Mouse (Mus musculus) kidney, adult 9 months (tissue): Measurements from ENCODE around the gene Maml1.
A peak's percentile ranks its signal among the peaks of the same experiment; 100 is the strongest.

Experiments used
- DNase-seq: peaks from one replicate; pipeline ENCODE4 v3.0.0; 2022

The Maml1 gene

GRCm38 (mm10) chr11:50279005-50279404 is 13.1 kb downstream of the Maml1 start:
- no peak for DNase-seq

GRCm38 (mm10) chr11:50277706-50278105 is 14.4 kb downstream of the Maml1 start:
- no peak for DNase-seq

GRCm38 (mm10) chr11:50277025-50277424 is 15.1 kb downstream of the Maml1 start:
- DNase-seq, result no peak

- no peak for DNase-seq
These were observed 16.5 kb downstream of the Maml1 start for GRCm38 (mm10) chr11:50275568-50276151.

GRCm38 (mm10) chr11:50275077-50275476 is 17.0 kb downstream of the Maml1 start:
- no peak for DNase-seq

GRCm38 (mm10) chr11:50272819-50273218 is 19.3 kb downstream of the Maml1 start:
- DNase-seq, result no peak

GRCm38 (mm10) chr11:50269885-50270284 is 22.2 kb downstream of the Maml1 start:
- DNase-seq, result no peak

- DNase-seq, result peak; percentile 50
These were observed 22.9 kb downstream of the Maml1 start for GRCm38 (mm10) chr11:50269163-50269562.

- no peak for DNase-seq
These were observed 25.1 kb downstream of the Maml1 start for GRCm38 (mm10) chr11:50266997-50267396.

- peak; percentile 93 for DNase-seq
These were observed 26.2 kb downstream of the Maml1 start for GRCm38 (mm10) chr11:50265931-50266330.

- no peak for DNase-seq
These were observed 28.9 kb downstream of the Maml1 start for GRCm38 (mm10) chr11:50263198-50263597.

- peak; percentile 72 for DNase-seq
These were observed 30.1 kb downstream of the Maml1 start for GRCm38 (mm10) chr11:50262020-50262419.

GRCm38 (mm10) chr11:50258310-50258709 is 33.8 kb downstream of the Maml1 start:
- no peak for DNase-seq

GRCm38 (mm10) chr11:50256615-50257014 is 35.5 kb downstream of the Maml1 start:
- no peak for DNase-seq

- DNase-seq, result no peak
These were observed 38.0 kb downstream of the Maml1 start for GRCm38 (mm10) chr11:50254010-50254580.

GRCm38 (mm10) chr11:50253393-50253792 is 38.7 kb downstream of the Maml1 start:
- no peak for DNase-seq

- DNase-seq, result no peak
These were observed 39.3 kb downstream of the Maml1 start for GRCm38 (mm10) chr11:50252684-50253265.

GRCm38 (mm10) chr11:50252166-50252565 is 39.9 kb downstream of the Maml1 start:
- DNase-seq, result peak; percentile 65

GRCm38 (mm10) chr11:50248473-50249171 is 43.5 kb downstream of the Maml1 start:
- DNase-seq, result no peak

GRCm38 (mm10) chr11:50245269-50245668 is 46.8 kb downstream of the Maml1 start:
- DNase-seq, result no peak

- no peak for DNase-seq
These were observed 48.2 kb downstream of the Maml1 start for GRCm38 (mm10) chr11:50243926-50244325.

- DNase-seq, result peak; percentile 76
These were observed 51.7 kb downstream of the Maml1 start for GRCm38 (mm10) chr11:50240235-50240911.
